Mouse (Mus musculus) C2C12 (cell line): ENCODE measurements around the gene Itgb3bp. TPM values are rescaled to one million over a fixed set of nuclear protein-coding genes. Genes with fewer than 3 reads are reported as not detected.

Source experiments
- H3K27me3 ChIP-seq: one replicate; pipeline ENCODE4 v1.6.1; 2011; ENCODE audit not compliant: control insufficient read depth, insufficient read depth, insufficient read length
- H3K36me3 ChIP-seq: one replicate; pipeline ENCODE4 v1.6.1; 2011; ENCODE audit not compliant: control insufficient read depth, insufficient read depth
- H3K4me3 ChIP-seq: one replicate; pipeline ENCODE4 v1.5.1; 2011; ENCODE audit warnings: mild to moderate bottlenecking, control low read depth; ENCODE audit not compliant: poor library complexity, insufficient read depth, severe bottlenecking
- H3K79me2 ChIP-seq: one replicate; pipeline ENCODE4 v1.6.1; 2011; ENCODE audit not compliant: control insufficient read depth, insufficient read depth
- H3K79me3 ChIP-seq: one replicate; pipeline ENCODE4 v1.6.1; 2011; ENCODE audit warnings: low read depth, control low read depth
- H3ac ChIP-seq: one replicate; pipeline ENCODE3; 2011; ENCODE audit warnings: low read depth; ENCODE audit not compliant: control insufficient read depth, insufficient read length
- CEBPB ChIP-seq: IDR thresholded peaks from one replicate; pipeline ENCODE4 v1.6.1; 2011; ENCODE audit warnings: low read depth, mild to moderate bottlenecking, control low read depth, moderate library complexity
- CTCF ChIP-seq: IDR thresholded peaks from one replicate; pipeline ENCODE4 v1.5.1; 2011; ENCODE audit not compliant: control insufficient read depth, insufficient read depth, insufficient read length
- FOSL1 ChIP-seq: IDR thresholded peaks from one replicate; pipeline ENCODE4 v1.8.0; 2011; ENCODE audit warnings: mild to moderate bottlenecking, low read length; ENCODE audit not compliant: poor library complexity, insufficient read depth, severe bottlenecking
- MAX ChIP-seq: IDR thresholded peaks from one replicate; pipeline ENCODE4 v1.6.1; 2011; ENCODE audit warnings: mild to moderate bottlenecking, control low read depth
- MYOD1 ChIP-seq: IDR thresholded peaks from one replicate; pipeline ENCODE4 v1.6.1; 2011; ENCODE audit warnings: low read depth; ENCODE audit not compliant: control insufficient read depth, insufficient read length
- MYOG ChIP-seq: IDR thresholded peaks from one replicate; pipeline ENCODE4 v1.6.1; 2011; ENCODE audit not compliant: control insufficient read depth, insufficient read length; ENCODE audit errors: extremely low read depth
- USF1 ChIP-seq: IDR thresholded peaks from one replicate; pipeline ENCODE4 v1.6.1; 2011; ENCODE audit warnings: low read depth, mild to moderate bottlenecking, control low read depth, moderate library complexity
- long read RNA-seq, 2 experiments: library from polyadenylated mRNA; unstranded; transcript quantifications; one replicate each; pipeline ENCODE4 v2.0.0; 2019 to 2020
- polyA plus RNA-seq: library from polyadenylated mRNA; unstranded; fragments of >200 nt; fragmentation: generic; extraction: Trizol; gene quantifications from one replicate; pipeline ENCODE4 v1.2.1, GENCODE M21; 2012; ENCODE audit warnings: missing spikeins

The Itgb3bp gene
- polyA plus RNA-seq, result 5.0 TPM
- long read RNA-seq, experiment 1, transcript Itgb3bp-204 (9 exons, 2,806 nt), result major isoform, 6 of 18 reads
- long read RNA-seq, experiment 1, partial matches to known transcripts, result 3 of 18 reads
- long read RNA-seq, experiment 1, other reads (novel, unspliced or antisense), result 9 of 18 reads
- long read RNA-seq, experiment 2, partial matches to known transcripts, result 0 of 6 reads
- long read RNA-seq, experiment 2, other reads (novel, unspliced or antisense), result 2 of 6 reads

DNA sequence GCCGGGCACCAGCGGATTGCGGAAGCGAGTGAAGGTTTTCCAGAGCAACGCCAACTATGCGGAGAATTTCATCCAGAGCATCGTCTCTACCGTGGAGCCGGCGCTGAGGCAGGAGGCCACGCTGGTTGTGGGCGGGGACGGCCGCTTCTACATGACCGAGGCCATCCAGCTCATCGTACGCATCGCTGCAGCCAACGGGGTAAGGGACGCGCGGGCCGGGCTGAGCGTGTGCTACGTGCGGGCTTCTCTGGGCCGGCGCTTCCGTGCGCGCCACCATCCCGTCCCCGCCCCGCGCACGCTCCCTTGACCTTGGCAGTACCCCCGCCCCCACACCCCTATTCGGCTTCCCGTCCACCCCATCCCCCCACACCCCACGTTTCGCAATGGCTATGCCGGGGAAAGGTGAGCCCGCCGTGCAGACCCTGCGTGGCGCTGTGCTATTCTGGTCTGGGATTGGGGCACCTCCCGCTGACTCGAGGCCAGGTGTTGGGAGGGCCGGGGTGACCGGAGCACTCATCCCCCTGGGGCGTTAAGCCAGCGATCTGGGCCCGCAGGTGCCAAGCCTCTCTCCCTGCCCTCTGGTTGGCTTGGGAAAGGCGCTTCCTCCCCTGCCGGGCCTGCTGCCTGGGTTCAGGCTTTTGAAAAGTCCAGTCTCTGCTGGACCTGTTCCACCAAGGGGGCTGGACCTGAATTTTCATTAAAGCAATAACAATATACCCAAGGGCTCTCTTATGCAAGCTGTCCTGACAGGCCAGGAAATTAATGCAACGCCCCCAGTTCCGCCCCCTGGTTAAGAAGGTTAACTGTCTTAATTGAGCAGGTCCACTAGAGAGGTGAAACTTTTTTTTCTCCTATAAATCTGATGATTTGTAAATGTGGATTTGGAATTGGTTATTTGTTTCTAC is at the start of gene Itgb3bp:
Itgb3bp (minus strand) TSS at position 201 of the 905 bp plus-strand sequence.
- TF ChIP-seq MAX (no peak), CEBPB (peak; percentile 57)
- peaks cover 25% of the 10 kb centered on the region for H3K79me2 ChIP-seq
- peak within 1 kb of the TSS; percentile 72 for H3ac ChIP-seq
- peak within 1 kb of the TSS; percentile 61 for H3K4me3 ChIP-seq
- no peaks in the 10 kb centered on the region for H3K27me3 ChIP-seq
- peaks cover 6% of the 10 kb centered on the region for H3K79me3 ChIP-seq
- H3K36me3 ChIP-seq, result no peaks in the 10 kb centered on the region

DNA sequence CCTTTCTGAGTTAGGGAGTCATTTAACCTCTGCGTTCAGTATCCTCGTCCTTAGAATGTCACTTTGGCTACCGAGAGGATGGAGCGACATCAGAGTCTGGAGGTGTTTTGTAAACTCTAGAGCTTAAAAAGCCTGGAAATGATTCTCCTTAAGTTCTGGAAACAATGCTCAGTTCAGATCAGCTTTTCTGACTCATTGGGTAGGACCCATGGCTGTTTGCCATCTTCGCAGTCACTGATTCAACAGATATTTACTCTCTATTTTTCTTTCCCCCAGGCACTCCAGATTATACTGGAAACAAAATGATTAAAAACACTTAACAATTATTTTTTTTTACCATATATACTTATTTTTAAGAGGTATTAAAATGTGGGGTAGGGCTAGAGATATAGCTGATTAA is 49.7 kb upstream of the Itgb3bp start:
- peaks cover 17% of the 10 kb centered on the region for H3K36me3 ChIP-seq
- TF ChIP-seq USF1, result no peak
- no peak for TF ChIP-seq FOSL1
- TF ChIP-seq MYOD1, result no peak
- TF ChIP-seq CTCF, result no peak
- TF ChIP-seq MAX, result no peak
- TF ChIP-seq CEBPB, result no peak
- TF ChIP-seq MYOG, result no peak
- no peak overlapping the region for H3K4me3 ChIP-seq
- no peaks in the 10 kb centered on the region for H3K27me3 ChIP-seq
- no peak overlapping the region for H3ac ChIP-seq
- no peaks in the 10 kb centered on the region for H3K79me2 ChIP-seq
- no peaks in the 10 kb centered on the region for H3K79me3 ChIP-seq

DNA sequence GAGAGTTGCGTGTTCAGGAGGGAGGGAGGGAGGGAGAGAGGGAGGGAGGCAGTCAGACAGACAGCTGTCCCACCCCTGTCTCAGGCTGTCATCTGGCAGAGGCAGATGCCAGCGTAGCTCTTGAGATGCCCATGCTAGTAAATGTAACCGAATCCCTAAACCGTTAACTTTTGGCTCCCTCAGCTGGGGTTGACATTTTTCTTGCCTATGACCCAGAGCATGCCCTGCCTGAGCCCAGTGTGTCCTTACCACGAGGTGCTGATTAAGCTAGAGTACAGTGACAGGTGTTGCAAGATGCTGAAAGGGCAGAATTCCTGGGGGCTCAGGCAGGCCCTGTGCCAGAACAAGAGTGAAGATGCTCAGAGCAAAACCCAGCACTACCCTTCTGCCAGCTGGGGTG is 44.8 kb upstream of the Itgb3bp start:
- H3K27me3 ChIP-seq, result no peaks in the 10 kb centered on the region
- TF ChIP-seq MAX (peak; percentile 38), FOSL1 (no peak), MYOG (no peak), CEBPB (no peak), MYOD1 (peak; percentile 84), CTCF (no peak), USF1 (no peak)
- H3K79me2 ChIP-seq, result no peaks in the 10 kb centered on the region
- no peaks in the 10 kb centered on the region for H3K36me3 ChIP-seq
- H3ac ChIP-seq, result no peak overlapping the region
- H3K4me3 ChIP-seq, result no peak overlapping the region
- H3K79me3 ChIP-seq, result no peaks in the 10 kb centered on the region

- Histone ChIP-seq H3ac (no peak overlapping the region), H3K4me3 (no peak overlapping the region), H3K36me3 (no peaks in the 10 kb centered on the region), H3K79me2 (no peaks in the 10 kb centered on the region), H3K79me3 (no peaks in the 10 kb centered on the region), H3K27me3 (no peaks in the 10 kb centered on the region)
- TF ChIP-seq MYOG (no peak), MYOD1 (no peak), CEBPB (no peak), MAX (no peak), CTCF (no peak), FOSL1 (no peak), USF1 (no peak)
Observed at GRCm38 (mm10) chr4:99973931-99974330, 44.3 kb upstream of the Itgb3bp start.

- H3ac ChIP-seq, result no peak overlapping the region
- no peak overlapping the region for H3K4me3 ChIP-seq
- H3K36me3 ChIP-seq, result peaks cover 3% of the 10 kb centered on the region
- H3K79me2 ChIP-seq, result no peaks in the 10 kb centered on the region
- no peaks in the 10 kb centered on the region for H3K27me3 ChIP-seq
- H3K79me3 ChIP-seq, result no peaks in the 10 kb centered on the region
- TF ChIP-seq CTCF (no peak), MYOD1 (peak; percentile 41), MAX (no peak), USF1 (no peak)
Observed at GRCm38 (mm10) chr4:99972886-99973285, 43.3 kb upstream of the Itgb3bp start.

DNA sequence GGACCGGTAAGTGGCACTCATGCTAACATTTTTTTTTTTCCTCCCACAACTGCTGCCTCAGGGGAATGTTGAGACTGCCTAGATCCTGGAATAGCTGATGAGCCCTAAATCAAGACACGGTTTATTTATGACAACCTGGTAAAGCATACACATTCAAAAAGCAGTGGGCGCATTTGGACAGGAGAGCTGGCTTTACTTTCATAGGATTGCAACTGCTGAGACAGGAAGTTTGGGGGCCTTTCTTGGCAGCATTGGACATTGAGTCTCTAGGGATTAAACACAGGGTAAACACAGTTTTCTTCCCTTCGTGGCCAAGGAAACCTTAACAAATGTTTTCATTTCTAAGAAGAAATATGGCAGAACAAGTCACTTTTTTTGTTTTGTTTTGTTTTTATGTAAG is 40.5 kb upstream of the Itgb3bp start:
- H3K27me3 ChIP-seq, result no peaks in the 10 kb centered on the region
- no peak overlapping the region for H3K4me3 ChIP-seq
- H3K79me2 ChIP-seq, result no peaks in the 10 kb centered on the region
- no peak overlapping the region for H3ac ChIP-seq
- H3K79me3 ChIP-seq, result no peaks in the 10 kb centered on the region
- TF ChIP-seq MYOG (no peak), CTCF (no peak), MAX (no peak), CEBPB (no peak), FOSL1 (no peak), USF1 (no peak), MYOD1 (no peak)
- peaks cover 13% of the 10 kb centered on the region for H3K36me3 ChIP-seq
